Mouse (Mus musculus) Muller cell, postnatal 12 days (primary cell): Measurements from ENCODE around the gene Tkt.
"Not testable (repeated sequence)": the region's sequence is repeated elsewhere in the genome, so short reads cannot be mapped to it uniquely, and the experiment has no call there.

Experiments
- DNase-seq: peaks from one replicate; pipeline ENCODE4 v3.0.0-alpha.2; 2015; ENCODE audit errors: inconsistent ontology term

The Tkt gene

GRCm38 (mm10) chr14:30548131-30548720, at the start of gene Tkt:
Gene Tkt (plus strand): TSS chr14:30548359.
- peak; percentile 93 for DNase-seq

DNA sequence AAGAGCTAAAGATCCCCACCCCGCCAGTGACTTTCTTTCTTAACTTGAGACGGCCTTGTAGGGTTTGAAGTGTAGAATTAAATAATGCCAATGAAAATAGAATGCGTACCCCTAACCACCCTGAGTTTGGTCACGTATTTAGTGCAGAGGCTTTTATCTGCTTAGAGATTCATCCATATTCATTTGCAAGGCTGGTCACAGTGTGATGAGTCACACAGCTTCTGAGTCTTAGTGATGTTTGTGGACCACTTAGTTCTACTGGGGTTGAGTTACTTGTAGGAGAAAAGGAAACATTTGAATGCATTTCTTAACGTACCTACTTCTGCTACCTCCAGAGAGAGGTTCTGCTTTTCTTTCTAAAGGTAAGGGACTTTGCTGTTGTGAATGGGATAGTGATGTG, 43.2 kb upstream of the Tkt start:
- no peak for DNase-seq

DNA sequence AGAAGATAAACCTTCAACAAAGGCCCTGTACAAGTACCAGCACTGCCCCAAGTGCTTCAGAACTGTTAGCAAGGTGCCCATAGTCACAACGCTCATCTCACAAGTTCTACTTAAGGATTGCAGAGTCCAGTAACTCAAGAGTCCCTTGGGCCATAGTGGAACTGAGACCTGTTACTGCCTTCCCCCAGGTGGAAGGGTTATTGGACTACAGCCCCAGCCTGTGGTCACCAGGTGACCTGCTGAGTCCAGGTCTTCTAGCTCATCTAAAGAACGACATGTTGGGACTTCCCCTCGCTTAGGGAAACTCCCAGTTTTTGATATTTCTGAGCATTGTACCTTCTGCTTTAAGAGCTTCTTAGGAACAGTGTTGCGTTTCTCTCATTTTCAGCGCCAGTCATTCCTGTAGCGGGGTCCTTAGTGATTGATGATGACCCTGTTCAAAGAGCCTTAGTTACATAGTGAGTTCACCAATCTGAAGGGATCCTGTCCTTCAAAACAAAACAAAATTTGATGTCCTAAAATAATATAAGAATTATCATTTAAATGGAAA, 37.9 kb upstream of the Tkt start:
- DNase-seq, result no peak

DNA sequence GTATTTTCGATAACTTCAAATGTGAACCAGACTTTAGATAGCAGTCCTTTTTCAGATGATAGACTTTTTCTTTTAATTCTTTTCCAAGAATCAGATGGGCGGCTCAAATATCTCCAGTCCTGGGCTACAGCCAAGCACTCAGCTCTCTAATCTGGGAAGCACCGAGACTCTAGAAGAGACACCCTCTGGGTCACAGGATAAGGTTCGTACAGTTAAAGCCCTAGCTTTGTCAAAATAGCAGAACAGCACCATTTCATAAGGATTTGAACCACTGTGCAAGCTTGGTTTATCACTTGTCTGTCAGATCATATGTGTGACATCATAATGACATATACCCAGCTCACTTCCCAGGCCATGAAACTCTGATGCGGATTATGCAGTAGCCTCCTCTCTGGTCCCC, 35.3 kb upstream of the Tkt start:
- no peak for DNase-seq

GRCm38 (mm10) chr14:30515931-30516723, 32.0 kb upstream of the Tkt start:
- peak; percentile 45 for DNase-seq

GRCm38 (mm10) chr14:30519323-30519722, 28.8 kb upstream of the Tkt start:
- no peak for DNase-seq

DNA sequence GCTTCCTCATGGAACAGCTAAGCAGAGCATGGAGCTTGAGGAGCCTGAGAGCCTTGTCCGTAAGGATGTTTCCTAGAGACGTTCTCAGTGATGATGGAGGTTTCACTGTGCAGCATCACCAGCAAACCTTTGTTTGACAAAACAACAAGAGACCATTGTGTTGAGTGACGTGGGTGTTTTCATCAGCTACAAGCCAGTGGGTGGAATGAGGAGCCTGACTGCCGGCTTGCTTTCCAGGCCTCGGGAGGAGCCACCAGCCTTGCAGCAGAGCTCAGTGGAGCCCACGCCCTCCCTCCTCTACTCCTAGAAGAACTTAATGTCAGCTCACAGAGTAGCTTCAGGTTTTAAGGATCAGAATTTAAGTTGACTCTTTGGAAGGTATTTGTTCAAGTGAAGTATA, 24.8 kb upstream of the Tkt start:
- no peak for DNase-seq

- no peak for DNase-seq
These were observed 19.8 kb upstream of the Tkt start for GRCm38 (mm10) chr14:30528392-30528791.

DNA sequence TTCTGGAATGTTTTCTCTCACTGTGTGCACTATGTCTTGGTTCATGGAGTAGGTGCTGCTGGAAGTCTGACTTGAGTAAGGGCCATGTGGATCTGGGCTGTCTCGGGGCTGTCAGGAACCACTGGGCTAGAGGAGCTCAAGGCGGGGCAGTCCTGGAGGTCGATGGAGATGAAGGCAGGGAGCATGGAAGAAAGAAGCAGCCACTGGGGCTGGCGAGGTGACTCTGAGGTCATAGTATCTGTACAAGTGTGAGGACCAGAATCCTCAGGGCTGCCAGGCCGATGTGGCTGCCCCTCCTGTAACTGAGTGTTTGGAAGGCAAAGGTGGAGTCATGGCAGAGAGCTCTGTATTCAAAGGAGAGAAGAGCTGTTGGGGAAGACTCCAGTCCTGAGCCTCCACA, 19.2 kb upstream of the Tkt start:
- DNase-seq, result no peak

- DNase-seq, result no peak
These were observed 18.7 kb upstream of the Tkt start for GRCm38 (mm10) chr14:30529454-30529853.

DNA sequence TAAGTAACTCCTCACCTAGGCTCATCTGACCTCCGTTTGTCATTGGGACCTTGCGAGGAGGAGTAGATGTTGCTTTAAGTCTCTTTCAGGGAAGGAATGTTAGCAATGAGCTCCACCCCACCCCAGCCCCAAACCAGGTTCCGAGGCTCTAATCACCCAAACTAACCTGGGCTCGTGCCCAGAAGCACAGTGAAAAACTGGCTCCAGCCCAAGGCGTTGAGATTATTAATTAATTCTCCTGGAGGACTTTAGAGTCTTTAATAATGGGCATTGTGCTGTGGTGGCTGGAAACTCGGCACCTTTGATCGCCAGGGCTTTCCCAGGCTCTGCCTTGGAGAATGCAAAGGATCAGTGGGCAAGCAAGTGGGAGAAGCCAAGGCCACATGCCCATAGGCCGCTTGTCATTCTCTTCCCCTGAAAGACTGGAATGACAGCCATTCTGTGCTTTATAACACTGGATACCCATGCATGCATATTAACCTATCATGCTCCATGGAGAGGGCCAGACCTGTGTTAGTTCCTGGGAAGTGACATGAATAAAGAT, 17.4 kb upstream of the Tkt start:
- peak; percentile 95 for DNase-seq

- no peak for DNase-seq
These were observed 16.7 kb upstream of the Tkt start for GRCm38 (mm10) chr14:30531431-30531830.

DNA sequence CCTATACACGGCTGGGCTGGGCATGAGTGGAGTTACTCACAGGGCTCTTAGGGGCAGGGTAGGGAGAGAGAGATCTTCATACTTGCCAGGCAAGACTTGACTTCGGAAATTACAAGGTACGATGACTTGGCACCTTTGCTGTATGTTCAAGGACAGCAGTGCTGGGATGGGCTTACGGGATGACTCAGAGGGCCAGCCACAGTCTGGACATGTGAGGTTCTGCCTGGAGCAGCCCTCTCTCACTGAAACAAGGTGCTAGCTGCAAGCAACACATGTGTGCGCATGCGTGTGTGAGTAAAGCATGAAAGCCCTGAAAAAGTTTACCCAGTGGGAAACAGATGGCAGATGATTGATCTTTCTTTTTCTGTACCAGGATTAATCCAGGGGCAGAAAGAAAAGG, 16.3 kb upstream of the Tkt start:
- no peak for DNase-seq

GRCm38 (mm10) chr14:30533780-30534450, 14.2 kb upstream of the Tkt start:
- no peak for DNase-seq

DNA sequence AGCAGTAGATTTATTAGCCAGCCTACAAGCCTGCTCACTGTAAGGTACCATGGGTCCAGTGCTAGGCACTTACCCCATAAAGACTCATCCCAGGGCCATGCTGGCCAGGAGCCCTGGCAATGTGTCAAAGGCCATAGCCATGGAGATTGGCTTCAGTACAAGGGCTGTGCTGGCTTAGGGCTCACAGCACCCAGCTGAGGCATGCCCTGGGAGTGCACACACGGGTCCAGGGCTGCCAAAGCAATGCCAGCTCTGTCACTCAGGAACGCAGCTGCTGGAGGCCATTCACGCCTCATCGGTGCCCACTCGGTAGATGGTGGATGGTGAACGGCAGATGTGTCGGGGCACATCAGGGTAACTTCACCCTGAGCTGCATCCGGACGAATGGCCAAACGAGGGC, 6.6 kb upstream of the Tkt start:
- DNase-seq, result peak; percentile 90

DNA sequence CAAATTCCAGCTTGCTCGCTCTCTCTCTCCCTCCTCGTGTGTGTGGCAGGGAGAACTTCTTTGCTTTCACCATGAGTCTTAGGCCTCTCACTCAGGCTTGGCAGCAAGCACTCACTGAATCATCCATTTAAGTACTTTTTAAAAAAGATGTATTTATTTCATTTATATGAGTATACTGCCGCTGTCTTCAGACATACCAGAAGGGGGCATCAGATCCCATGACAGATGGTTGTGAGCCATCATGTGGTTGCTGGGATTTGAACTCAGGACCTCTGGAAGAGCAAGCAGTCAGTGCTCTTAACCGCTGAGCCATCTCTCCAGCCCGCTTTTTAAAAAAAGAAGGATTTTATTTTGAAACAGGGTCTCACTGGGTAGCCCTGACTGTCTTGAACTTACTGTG, 4.8 kb upstream of the Tkt start:
- DNase-seq, result not testable (repeated sequence)

GRCm38 (mm10) chr14:30548965-30549776, 1.0 kb downstream of the Tkt start:
- peak; percentile 98 for DNase-seq

DNA sequence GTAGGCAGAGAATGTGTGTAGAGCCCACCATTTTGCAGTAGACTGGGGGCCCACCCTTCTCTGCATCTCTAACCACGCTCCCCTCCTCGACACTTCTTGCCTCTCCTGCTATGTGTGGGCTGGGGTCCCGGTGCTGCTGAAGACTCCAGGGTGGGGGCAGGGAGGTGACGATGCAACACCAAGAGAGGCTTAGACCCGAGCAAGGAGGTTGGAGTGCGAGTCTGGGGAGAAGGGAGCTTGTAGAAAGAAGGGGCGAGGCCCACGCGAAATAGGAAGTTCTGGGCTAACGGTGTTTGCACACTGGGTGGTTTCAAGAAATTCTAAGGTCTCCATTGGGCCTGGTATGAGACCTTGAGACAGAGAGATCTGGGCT, 1.6 kb downstream of the Tkt start:
- DNase-seq, result no peak

DNA sequence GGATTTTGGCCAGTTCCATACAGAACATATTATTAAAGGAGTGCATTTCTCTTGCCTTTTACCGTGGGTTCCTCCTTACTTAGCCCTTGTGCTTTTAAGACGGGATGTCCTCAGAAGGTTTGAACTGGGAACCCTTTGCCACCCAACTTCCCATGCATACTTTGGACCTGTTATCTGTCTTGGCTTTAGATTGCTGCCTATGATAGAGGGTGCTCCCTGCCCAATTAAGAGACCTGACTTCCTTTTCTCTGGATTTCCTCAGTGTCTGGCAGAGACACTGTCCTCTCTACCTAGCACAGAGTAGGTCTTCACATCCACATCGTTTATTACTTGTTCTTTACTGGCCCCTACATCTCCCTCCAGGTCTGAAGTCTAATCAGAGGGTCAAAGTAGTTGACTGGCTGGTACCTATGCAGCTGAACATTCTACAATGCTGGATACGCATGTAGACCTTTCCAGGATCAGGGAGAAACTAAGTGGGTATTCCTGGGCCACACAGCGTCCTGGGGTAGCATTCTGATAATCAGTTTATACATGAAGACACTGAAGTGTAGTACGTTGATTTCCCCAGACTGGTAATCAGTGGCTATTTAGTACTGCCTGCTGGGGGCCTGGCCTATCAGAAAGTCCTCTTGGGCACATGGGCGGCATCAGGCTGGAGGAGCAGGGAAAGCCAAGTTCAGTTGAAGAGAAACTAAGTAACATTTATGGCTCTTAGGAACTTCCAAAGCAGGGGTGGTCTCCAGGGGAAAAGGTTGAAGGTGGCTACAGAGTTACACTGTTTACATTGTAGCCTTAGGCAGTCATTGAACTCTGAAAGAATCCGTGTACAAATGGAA, 2.3 kb downstream of the Tkt start:
- no peak for DNase-seq

DNA sequence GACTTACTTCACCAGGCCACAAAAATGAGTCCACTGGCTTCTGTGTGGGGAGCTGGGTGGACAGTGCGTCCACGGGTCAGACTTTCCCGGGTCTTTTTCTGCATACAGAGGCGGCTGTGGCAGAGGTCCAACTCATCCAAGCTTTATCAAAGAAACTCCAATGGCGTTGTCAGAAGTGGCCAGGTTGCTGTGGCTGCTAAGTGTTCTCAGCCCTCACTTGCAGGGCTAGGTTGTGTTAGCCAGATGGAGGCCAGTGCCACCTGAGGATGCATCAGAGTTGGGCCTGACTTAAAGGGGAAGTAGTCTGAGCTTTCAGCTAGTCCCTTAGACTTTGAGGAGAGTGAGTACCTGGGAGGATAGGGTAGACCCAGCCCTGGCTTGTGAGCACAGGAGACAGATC, 3.4 kb downstream of the Tkt start:
- DNase-seq, result peak; percentile 50

DNA sequence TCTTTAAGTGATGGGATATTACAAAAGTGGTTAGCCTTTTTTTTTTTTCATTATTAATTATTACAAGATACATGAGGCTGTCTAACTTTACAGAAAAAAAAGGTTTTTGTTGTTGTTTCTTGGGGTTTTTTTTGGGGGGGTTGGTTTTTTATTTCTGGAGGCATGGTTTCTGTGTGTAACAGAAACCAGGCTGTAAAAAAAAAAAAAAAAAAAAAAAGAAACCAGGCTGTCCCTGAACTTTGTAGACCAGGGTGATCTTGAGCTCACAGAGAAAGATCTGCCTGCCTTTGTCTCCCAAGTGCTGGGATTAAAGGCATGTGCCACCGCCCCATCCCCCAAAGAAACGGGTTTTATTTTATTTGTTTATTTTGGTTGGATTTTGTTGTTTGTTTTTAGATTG, 3.8 kb downstream of the Tkt start:
- DNase-seq, result no peak
